Mouse (Mus musculus) bone marrow macrophage, adult 2 months (primary cell): ENCODE measurements around the gene Tnni1.

Experiments
- CTCF ChIP-seq: IDR thresholded peaks from 2 replicates; pipeline ENCODE4 v1.5.1; 2012; ENCODE audit warnings: low read depth, mild to moderate bottlenecking, low read length, moderate library complexity
- POLR2A ChIP-seq: IDR thresholded peaks from 2 replicates; pipeline ENCODE4 v1.6.1; 2012; ENCODE audit warnings: mild to moderate bottlenecking, low read depth, low read length, borderline replicate concordance

- TF ChIP-seq POLR2A (no peak), CTCF (no peak)
Measured at GRCm38 (mm10) chr1:135777046-135777445, 2.2 kb upstream of the Tnni1 start.
